Mouse (Mus musculus) small intestine, adult 2 months (tissue): ENCODE measurements at regions not wholly inside any gene's neighbourhood (a gene's known extent, or its start where the extent isn't known, plus 50 kb on each side); places are given as distances from the start of the nearest gene placed in this dataset.

ENCODE experiments used
- CTCF ChIP-seq: fragments of 200-500 bp; IDR thresholded peaks from 2 replicates; pipeline ENCODE4 v1.5.1; 2012; ENCODE audit warnings: low read depth, mild to moderate bottlenecking, control low read depth, inconsistent platforms, low read length, moderate library complexity, mixed read lengths; ENCODE audit not compliant: insufficient replicate concordance, insufficient read length; ENCODE audit errors: extremely low read depth
- POLR2A ChIP-seq: fragments of 200-500 bp; IDR thresholded peaks from 2 replicates; pipeline ENCODE4 v1.6.1; 2012; ENCODE audit warnings: low read depth, mild to moderate bottlenecking, control low read depth, inconsistent platforms, low read length, moderate library complexity

DNA sequence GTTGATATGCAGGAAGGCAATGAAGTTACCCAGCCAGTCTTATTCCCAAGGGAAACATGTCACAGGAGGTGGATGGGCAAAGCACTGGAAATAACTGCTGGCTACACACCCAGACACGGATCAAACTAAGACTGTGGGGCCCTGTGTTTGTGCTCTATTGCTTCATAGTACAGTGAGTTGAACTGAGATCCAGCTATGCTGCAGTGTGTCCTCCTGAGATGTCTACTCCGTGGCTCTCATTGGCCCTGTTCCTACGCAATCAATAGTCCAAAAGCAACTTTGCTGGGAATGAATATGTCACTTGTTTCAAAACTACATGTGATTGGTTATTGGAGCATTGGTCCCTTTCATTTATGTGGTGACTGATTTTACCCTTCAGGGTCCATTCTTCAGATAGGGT, 213.8 kb upstream of the Bmp2 start:
- TF ChIP-seq POLR2A = no peak
- no peak for TF ChIP-seq CTCF
